Mouse (Mus musculus) monocyte, adult 5-6 weeks (primary cell): ENCODE results near the gene Tchp. TPM values are rescaled to one million over a fixed set of nuclear protein-coding genes. Genes with fewer than 3 reads are reported as not detected.
A peak's percentile ranks its signal among the peaks of the same experiment; 100 is the strongest.

Experiments
- ATAC-seq: fragments of 153-309, 156-312 bp; replicated peaks from 2 replicates; pipeline ENCODE4 v1.8.0; 2017; ENCODE audit warnings: mild to moderate bottlenecking; ENCODE audit not compliant: low TSS enrichment, insufficient number of reproducible peaks, severe bottlenecking, poor library complexity, low FRiP score
- total RNA-seq: library from RNA; stranded (forward); fragments of 200-1000, 200-491, 200-594 nt; gene quantifications from 3 replicates; pipeline ENCODE4 v1.2.3, GENCODE M21; 2017

Tchp gene
- 9.8 to 16.3 TPM (median 12.8 TPM) in 3 replicates for total RNA-seq

DNA sequence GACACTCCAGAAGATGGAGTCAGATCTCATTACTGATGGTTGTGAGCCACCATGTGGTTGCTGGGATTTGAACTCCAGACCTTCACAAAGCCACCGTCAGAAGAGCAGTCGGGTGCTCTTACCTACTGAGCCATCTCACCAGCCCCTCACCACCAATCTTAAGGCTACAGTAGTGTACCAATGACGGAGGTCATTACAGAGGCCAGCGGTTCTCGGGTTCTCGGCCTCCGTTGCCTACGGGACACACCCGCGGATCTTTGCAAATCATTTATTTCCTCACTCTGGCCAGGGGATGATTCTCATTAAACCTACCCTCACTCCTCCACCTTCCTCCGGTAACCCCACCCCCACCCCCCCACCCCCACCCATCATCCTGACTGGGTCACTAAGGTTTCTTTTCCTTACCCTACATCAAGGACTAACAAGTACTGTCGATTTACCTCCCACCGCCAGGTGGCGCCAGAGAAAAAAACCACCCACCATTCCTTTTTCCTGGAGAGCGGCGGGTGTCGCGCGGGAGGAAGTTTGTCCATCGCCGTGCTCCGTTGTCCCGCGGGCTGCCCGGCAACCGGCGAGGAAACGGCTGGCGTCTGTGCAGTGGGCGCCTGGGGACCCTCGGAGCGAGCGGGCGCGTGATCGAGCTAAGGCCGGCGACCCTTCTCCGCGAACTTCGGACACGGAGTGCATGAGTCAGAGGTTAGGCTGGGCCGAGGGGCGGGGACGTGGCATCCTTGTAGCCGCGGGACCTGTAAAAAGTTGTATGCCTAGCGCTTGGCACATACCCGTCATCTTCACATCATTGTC is at the start of gene Tchp:
Gene Tchp, plus strand, starts transcription at position 496 of the 804 bp plus-strand sequence.
- peak; percentile 89 for ATAC-seq

DNA sequence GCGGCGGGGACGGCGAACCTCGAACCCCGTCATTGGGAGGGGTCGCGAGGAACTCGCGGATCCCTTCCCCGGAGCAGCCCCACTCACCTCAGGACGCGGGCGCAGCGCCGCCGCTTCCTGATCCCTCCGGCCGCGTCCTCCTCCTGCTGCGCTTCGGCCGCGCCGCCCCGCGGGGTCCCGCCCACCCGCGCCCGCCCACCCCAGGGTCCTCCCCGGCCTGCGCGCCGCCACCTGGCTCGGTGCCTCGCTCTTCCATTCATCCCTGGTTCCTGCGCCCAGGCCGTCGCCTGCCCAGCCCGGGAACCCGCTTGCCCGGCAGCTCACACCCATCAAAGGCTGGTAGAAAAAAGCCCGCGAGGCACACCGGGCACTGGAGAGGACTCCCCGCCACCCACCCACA is 49.3 kb upstream of the Tchp start, which contains the start of gene Trpv4:
Gene Trpv4, minus strand, starts transcription at position 167 of the 400 bp plus-strand sequence.
- ATAC-seq, result no peak

DNA sequence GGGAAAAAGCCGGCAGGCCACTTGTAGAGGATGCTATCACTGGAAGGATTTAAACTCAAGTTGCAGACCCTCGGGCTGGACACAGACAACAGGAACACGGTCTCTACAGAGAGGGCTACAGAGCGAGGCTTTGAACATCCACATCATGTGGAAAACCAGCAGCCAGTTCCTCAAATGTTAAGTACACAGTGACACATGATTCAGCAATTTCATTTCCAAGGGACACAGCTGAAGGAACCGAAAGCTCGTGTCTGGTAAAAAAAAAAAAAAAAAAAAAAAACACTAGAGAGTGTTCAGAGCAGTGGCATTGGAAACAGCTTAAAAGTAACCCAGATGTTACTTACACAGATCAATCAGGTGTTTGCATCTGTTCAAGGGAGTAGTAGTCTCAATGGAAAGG is 46.5 kb upstream of the Tchp start:
- ATAC-seq, result peak; percentile 85

DNA sequence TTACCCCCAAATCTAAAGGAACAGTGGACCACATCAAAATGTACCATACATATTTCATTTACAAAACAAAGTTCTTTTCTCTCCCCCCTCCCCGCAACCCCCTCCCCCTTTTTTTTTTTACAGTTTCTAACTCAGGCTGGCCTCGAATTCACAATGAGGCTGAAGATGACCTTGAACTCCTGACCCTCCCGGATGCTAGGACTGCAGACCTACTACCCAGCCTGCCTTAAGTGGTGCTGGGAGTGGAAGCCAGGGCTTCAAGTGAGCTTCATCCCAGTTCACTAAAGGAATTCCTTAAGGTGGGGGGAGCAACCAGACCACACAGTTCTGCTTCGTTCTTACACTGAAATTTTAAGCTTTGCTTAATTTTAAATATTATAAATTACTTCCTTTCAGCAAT is 43.4 kb upstream of the Tchp start:
- no peak for ATAC-seq

DNA sequence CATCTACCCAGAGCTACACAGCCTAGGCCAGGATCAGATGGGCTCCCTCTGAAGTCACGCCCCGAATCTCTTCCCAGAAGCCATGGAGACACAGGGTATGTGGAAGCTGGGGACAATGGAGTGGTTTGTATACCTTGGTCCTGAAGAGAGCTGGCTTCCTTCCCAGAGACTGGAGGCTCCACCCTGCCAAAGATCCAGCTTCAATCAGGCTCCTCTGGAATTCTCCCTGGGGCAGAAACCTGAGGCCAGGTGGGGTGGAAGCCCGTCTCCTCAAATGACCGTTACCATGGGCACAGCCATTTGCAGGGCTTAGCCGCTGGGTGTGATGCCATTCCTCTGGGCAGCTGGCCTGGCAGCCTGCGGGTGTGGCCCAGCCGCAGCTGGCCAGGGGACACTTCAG is 42.8 kb upstream of the Tchp start:
- ATAC-seq, result no peak

DNA sequence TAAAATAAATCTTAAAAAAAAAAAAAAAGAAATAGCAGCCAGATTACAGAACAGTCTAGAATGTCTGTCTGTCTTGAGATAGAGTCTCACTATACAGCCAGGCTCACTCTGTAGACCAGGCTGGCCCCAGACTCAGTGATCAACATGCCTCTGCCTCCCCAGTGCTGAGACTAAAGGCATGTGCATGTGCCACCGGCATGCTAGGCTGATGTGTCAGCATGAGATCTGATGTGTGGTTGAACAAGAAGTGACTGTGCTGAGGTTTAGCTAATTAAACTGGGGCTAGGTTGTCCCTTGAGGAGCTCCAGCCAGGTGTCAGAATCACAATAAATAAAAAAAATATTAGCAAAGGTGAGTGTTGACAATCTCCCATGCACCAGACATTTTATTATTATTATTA is 40.9 kb upstream of the Tchp start:
- ATAC-seq, result no peak

DNA sequence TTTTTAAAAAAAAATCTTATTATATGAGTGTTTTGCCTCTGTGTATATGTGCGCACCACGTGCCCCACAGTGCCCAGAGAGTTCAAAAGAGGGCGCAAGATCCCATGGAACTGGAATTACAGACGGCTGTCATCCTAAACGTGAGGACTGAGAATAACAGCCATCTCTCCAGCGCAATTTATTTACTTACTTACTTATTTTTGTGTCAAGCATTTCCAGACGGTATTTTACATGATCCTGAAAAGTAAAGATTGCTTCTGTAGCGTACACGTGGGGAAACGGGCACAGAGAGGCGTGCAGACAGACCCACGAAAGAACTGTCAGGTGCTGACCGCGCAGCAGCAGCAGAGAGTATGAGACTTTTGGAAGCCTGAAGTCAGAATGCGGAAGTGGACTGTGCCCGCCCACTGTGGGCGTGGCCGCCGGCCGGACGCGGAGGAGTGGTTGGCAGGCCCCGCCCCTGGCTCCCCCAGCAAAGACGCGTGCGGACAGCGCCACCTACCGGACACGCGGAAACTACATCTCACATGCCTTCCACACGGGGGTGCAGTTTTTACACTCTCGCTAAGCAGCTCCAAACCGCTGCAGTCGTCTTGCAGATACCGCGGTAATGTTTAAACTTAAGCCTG is 40.2 kb upstream of the Tchp start:
- ATAC-seq, result peak; percentile 98

DNA sequence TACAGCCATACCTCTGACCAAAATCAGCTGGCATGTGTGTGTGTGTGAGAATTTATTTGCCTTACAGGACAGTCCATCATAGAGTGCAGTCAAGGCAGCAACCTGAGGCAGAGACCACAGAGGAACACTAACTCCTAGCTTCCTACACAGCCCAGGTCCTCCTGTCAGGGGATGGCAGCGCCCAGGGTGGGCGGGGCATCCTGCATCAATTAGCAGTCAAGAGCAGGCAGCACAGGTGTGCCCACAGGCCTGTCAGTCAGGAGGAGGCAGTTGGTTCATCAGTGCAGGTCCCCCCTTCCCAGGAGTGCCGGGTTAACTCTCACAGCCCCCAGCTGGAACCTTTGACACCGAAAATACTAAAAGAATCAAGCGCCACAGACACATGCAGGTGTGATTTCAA is 38.5 kb upstream of the Tchp start:
- no peak for ATAC-seq

DNA sequence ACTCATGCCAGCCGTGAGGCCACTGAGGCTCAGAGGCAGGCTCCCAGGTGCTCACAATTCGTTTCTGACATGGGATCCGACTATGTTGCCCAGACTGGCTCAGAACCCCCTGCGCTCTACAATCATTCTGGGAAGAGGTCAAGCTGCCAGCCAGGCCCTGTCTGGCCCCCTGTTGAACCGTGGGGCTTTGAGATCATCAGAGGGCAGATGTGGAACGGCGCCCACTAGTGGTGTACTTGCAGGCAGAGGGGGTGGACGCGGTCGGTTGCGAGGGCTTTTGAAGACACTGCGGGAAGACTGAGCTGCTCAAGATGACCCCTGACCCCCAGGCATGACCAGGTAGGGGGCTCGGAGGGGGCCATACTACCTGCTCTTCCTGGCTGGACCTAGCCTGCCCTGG is 34.4 kb upstream of the Tchp start:
- no peak for ATAC-seq

DNA sequence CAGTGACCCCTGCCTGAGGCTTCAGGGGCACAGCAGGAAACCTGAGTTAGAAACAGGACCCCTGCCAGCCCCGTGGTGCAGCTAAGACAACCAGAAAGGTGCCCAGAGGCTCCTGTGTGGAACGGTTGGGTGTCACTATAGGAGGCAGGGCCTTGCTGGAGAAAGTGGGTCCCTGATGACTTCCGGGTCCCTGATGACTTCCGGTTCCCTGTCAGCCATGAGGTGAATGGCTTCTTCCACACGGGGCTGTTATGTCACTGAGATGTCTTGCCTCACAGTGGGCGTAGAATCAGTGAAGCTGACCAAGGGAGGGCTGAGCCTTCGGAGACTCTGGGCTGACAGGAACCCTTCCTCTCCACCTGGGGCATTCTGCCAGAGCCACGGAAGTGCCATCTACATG is 33.0 kb upstream of the Tchp start:
- ATAC-seq, result no peak

DNA sequence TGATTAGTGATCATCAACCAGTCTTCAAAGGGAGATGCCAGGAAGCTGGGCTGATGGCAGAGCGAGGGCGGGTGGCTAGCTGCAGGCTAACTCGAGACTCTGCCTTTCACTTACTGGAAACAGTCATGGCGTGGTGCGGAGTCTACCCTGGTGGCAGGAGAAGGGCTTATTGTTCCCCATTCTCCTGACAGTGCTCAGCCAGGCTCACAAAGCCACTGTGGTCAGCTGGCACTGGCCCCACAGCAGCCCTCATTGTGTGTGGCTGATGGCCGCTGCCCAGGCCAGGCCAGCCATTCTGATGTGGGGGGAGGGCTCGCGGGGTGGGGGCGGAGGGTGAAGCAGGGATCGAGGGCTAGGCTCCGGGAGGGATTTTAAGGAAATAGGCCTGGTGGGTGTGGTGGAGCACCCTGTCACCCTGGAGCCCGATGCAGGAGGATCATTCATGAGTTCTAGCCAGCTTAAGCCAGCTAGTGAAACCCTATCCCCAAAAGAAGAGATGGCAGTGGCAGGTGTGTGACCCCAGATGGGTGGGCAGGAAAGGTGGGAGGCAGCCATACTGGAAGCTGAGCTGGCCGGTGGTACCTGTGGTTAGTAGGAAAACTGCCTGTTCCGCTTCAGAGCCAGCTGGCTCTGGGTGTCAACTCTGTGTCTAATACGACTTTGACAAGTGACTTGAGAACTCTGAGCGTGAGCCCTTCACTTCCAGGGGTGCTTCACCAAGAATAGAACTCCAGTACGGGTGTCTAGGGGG is 27.5 kb upstream of the Tchp start:
- ATAC-seq, result no peak

DNA sequence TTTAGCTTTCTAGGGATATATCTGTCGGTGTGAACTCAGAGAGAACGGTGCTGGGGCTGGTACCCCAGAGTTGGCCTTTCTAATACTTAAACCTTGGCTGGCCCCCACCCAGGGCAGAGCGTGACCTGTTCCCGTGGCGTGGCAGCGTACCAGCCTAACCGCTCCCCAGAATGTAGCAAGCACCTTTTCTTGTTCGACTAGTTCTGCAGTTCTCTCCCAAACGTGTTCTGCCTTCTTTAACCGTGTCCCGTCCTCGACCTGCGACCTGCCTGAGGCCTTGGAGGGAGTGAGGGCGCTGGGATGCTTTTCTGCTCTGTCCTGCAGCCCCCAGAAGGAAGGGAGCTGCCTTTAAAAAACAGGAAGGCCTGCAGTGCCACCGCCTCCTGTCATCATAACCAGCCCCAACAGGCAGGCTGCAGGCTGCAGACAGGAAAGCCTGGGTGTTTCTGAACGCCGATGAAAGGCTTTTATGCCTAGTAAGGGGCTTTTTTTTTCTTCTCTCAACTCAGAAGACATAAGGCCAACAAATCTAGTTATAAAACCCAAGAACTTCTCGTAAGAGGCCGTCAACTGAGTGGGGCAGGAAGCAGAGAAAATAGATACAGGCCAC is 26.8 kb upstream of the Tchp start:
- no peak for ATAC-seq

DNA sequence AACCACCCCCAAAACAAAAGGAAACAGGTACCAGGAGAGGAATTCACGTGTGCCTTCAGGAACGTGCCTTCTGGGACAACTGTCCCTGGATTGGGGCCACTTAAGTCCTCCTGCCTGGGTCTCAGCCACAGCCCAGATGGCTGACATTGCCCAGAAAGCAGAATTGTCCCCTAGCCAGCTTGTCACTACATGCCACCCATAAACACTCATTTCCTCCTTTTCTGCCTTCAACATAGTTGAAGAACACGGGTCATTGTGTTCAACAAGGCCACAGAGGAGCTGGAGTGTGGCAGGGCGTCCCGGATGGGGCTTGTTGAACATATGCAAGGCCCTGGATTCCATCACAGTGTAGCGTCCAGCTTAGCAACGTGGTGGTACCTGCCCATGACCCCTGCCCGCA is 25.8 kb upstream of the Tchp start:
- peak; percentile 40 for ATAC-seq

DNA sequence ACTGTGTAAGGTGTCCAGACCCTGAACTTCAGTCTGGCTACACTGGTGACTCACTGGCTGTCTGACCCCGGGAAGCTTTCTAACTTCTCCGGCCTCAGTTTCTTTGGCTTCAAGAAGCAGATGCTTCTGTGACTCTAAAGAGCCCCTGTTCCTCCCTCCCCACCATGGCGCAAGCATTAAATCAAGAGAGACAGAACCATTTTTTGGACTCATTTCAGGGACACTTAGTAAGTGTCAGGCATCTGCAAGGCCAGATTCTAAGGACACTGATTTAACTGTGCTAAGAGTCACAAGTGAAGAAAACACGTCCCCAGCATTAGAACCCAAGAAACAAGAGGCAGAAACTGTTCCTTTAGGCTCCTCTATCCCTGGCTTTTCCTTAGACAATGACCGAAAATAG is 21.6 kb upstream of the Tchp start:
- no peak for ATAC-seq

DNA sequence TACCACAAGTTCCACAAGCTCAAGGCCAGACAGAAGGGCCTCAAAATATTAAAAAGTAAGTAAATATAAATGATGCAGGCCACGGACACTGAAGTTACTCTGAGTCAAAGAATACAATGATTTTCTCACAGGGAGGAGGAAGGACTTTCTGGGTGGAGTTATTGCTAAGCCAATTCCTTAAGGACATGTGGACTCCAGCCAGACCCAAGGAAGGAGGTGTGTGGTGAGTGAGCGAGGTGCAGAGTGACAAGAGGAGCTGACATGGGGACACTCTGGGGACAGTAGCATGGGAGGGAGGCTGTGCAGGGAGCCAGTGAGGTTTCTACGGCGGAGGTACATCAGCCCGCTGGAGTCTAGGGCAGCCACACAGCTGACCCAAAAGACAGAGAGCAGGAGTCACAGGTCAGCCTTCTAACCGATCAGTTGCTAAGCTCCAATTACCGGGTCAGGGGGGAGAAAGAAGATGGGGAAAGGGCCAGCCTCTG is 20.8 kb upstream of the Tchp start:
- ATAC-seq, result no peak

DNA sequence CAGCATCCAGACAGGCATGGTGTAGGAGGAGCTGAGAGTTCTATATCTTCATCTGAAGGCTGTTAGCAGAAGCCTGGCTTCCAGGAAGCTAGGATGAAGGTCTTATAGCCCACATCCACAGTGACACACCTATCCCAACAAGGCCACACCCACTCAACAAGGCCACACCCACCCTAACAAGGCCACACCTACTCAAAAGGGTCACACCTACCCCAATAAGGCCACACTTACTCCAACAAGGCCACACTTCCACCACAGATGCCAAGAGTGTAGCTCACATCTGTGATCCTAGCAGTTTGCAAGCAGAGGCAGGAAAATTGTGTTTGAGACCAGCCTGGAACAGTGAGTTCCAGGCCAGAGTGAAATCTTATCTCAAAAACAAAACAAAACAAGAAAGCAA is 19.7 kb upstream of the Tchp start:
- ATAC-seq, result no peak

DNA sequence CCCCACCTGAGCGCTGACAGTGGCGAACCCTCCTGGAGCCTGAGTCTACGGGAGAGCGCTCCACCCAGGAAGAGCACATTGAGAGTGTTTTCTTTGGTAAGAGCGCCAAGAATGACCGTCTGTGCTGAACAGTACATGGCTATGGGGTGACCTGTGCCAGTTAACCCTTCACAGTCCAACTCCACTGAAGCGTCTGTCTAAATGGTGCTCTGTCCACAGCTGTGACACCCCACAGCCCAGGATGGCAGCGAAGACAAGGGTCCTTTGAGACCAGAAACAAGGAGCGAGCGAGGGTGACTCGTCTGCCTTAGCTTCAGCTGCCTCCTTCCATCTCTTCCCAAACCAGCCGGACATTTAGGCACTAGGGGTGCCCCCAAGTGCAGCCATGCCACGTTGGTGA is 18.9 kb upstream of the Tchp start:
- ATAC-seq, result no peak

DNA sequence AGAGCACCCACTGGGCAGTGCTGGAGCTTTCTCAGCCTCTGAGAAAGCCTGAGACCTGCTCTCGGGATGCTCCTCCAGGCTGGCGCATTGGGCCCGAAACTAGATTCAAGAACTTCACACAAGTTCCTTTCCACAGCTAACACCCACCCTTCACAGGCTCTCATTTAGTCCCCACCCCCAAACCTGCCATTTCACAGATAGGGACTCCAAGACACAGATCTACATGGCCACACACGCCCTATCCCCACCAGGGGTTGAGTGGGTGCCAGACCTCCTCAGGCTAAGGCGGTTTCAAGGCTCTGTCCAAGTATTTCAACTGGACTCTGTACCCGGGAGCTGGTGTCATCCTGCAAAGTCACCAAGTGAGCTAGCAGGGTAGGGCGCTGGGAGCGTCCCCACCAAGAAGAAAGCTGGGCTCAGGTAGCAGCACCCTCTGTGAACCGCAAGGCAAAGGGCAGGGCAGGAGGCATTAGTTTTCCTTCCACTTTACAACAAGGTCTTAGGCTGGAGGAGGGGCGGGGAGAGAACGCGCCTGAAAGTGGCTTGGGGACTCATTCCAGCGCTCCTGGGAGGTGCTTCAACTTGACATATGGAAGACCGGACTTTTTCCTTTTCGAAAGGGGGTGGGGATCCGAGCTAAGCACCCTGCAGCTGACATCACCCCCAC is 17.7 kb upstream of the Tchp start:
- no peak for ATAC-seq
